Mouse (Mus musculus) spleen, postnatal 14 days (tissue): Measurements from ENCODE around the gene B3gat3.
A peak's percentile ranks its signal among the peaks of the same experiment; 100 is the strongest.
"Not testable (repeated sequence)": the region's sequence is repeated elsewhere in the genome, so short reads cannot be mapped to it uniquely, and the experiment has no call there.

ENCODE experiments used
- DNase-seq, 2 experiments: peaks; one replicate each; pipeline ENCODE4 v3.0.0; 2021 to 2022; ENCODE audit warnings: low spot score in 2 of 2

B3gat3 gene

GRCm38 (mm10) chr19:8920073-8920736 lies at the start of gene B3gat3:
B3gat3 (plus strand) TSS chr19:8920374.
- peak; percentile 76 to 85 for DNase-seq

GRCm38 (mm10) chr19:8870381-8870780 lies 49.8 kb upstream of the B3gat3 start:
- not testable (repeated sequence) for DNase-seq

GRCm38 (mm10) chr19:8870838-8871237 lies 49.3 kb upstream of the B3gat3 start:
- DNase-seq = no peak

- DNase-seq = peak; percentile 87 to 90
Measured at GRCm38 (mm10) chr19:8871267-8872186, 48.6 kb upstream of the B3gat3 start, which contains the start of gene Ubxn1. Ubxn1 (plus strand) TSS chr19:8871496.

GRCm38 (mm10) chr19:8872266-8872840 lies 47.8 kb upstream of the B3gat3 start:
- no peak for DNase-seq

- DNase-seq = no peak
Measured at GRCm38 (mm10) chr19:8875031-8875430, 45.1 kb upstream of the B3gat3 start.

- DNase-seq = peak; percentile 83 to 87
Measured at GRCm38 (mm10) chr19:8880311-8881033, 39.7 kb upstream of the B3gat3 start, which contains the start of gene Uqcc3. Uqcc3 (minus strand) TSS chr19:8880923.

- DNase-seq = no peak
Measured at GRCm38 (mm10) chr19:8881034-8881392, 39.2 kb upstream of the B3gat3 start.

- no peak for DNase-seq
Measured at GRCm38 (mm10) chr19:8883616-8884015, 36.6 kb upstream of the B3gat3 start, which contains the start of the genes Lbhd1 and Gm49403. Lbhd1 (plus strand) TSS chr19:8883732. Gm49403 (plus strand) TSS chr19:8883930.

- no peak for DNase-seq
Measured at GRCm38 (mm10) chr19:8886916-8887584, 33.1 kb upstream of the B3gat3 start.

GRCm38 (mm10) chr19:8887585-8888463 lies 32.4 kb upstream of the B3gat3 start:
- no peak for DNase-seq

GRCm38 (mm10) chr19:8888511-8889385 lies 31.4 kb upstream of the B3gat3 start, which contains the start of the genes 1810009A15Rik and Gm49416:
1810009A15Rik (plus strand) TSS chr19:8888853.
Gm49416 (plus strand) TSS chr19:8888926.
- peak; percentile 88 to 93 for DNase-seq

GRCm38 (mm10) chr19:8892829-8893766 lies 27.1 kb upstream of the B3gat3 start, which contains the start of gene Ints5:
Ints5 (plus strand) TSS chr19:8893005.
- peak; percentile 80 to 83 for DNase-seq

GRCm38 (mm10) chr19:8895397-8895960 lies 24.7 kb upstream of the B3gat3 start:
- DNase-seq = no peak

- DNase-seq = not testable (repeated sequence)
Measured at GRCm38 (mm10) chr19:8896231-8896630, 23.9 kb upstream of the B3gat3 start.

GRCm38 (mm10) chr19:8897211-8897864 lies 22.8 kb upstream of the B3gat3 start:
- DNase-seq = peak in 1 of 2 experiments; percentile 16
